Mouse (Mus musculus) limb, embryonic 14.5 days (tissue): ENCODE data around the gene Ppp1r10. TPM values are rescaled to one million over a fixed set of nuclear protein-coding genes. Genes with fewer than 3 reads are reported as not detected.

Source experiments
- ATAC-seq: fragments of 200-750 bp; cut with Nextera tagmentation; 2 replicates; pipeline ENCODE4 v1.8.0; 2017; ENCODE audit warnings: low read depth, moderate number of reproducible peaks, moderate TSS enrichment; ENCODE audit not compliant: low FRiP score
- DNase-seq: peaks from one replicate; pipeline ENCODE4 v3.0.0-alpha.2; 2015; ENCODE audit warnings: low spot score
- H3K27ac ChIP-seq: fragments of 300-500 bp; sonication (generic); replicated peaks from 2 replicates; pipeline ENCODE4 v1.5.1; 2014; ENCODE audit warnings: low read depth, mild to moderate bottlenecking, low read length, moderate library complexity, mixed read lengths
- H3K27me3 ChIP-seq: fragments of 300-500 bp; sonication (generic); 2 replicates; pipeline ENCODE4 v1.6.1; 2014; ENCODE audit warnings: low read length, mixed read lengths; ENCODE audit not compliant: control insufficient read depth, insufficient read depth
- H3K36me3 ChIP-seq: fragments of 300-500 bp; sonication (generic); 2 replicates; pipeline ENCODE4 v1.6.1; 2014; ENCODE audit warnings: mild to moderate bottlenecking, low read length, moderate library complexity, mixed read lengths; ENCODE audit not compliant: control insufficient read depth, insufficient read depth
- H3K4me1 ChIP-seq: fragments of 300-500 bp; sonication (generic); 2 replicates; pipeline ENCODE4 v1.6.1; 2014; ENCODE audit warnings: antibody characterized with exemption, low read length, mixed read lengths; ENCODE audit not compliant: control insufficient read depth, insufficient read depth
- H3K4me2 ChIP-seq: fragments of 300-500 bp; sonication (generic); replicated peaks from 2 replicates; pipeline ENCODE4 v1.6.1; 2014; ENCODE audit warnings: low read depth, mild to moderate bottlenecking, low read length, moderate library complexity; ENCODE audit not compliant: severe bottlenecking
- H3K4me3 ChIP-seq: fragments of 300-500 bp; sonication (generic); replicated peaks from 2 replicates; pipeline ENCODE4 v1.5.1; 2014; ENCODE audit warnings: low read length
- H3K9ac ChIP-seq: fragments of 300-500 bp; sonication (generic); 2 replicates; pipeline ENCODE4 v1.6.1; 2014; ENCODE audit warnings: mild to moderate bottlenecking, low read depth, low read length, moderate library complexity; ENCODE audit not compliant: severe bottlenecking
- H3K9me3 ChIP-seq: fragments of 300-500 bp; sonication (generic); 2 replicates; pipeline ENCODE4 v1.6.1; 2016; ENCODE audit warnings: low read length; ENCODE audit not compliant: control insufficient read depth
- POLR2A ChIP-seq: fragments of 200-500 bp; IDR thresholded peaks from 2 replicates; pipeline ENCODE4 v1.8.0; 2012; ENCODE audit warnings: inconsistent platforms, mild to moderate bottlenecking, moderate library complexity, borderline replicate concordance; ENCODE audit not compliant: insufficient read depth, insufficient read length; ENCODE audit errors: extremely low read depth
- WGBS: fragments of 180-500 bp; shearing (Covaris S2); extraction: QIAGEN DNeasy Blood & Tissue Kit; methylation state at CpG from one replicate; pipeline ENCODE4 v1.1.7; 2014; 5-methylcytosine and 5-hydroxymethylcytosine counted together
- polyA plus RNA-seq, 2 experiments: library from polyadenylated mRNA; depleted of rRNA in 1 of 2; stranded (reverse) in 1 of 2; unstranded in 1 of 2; fragments of >200 nt; fragmentation: Nextera tagmentation in 1 of 2; extraction: Ambion mirVana in 1 of 2; gene quantifications; 2 replicates each; pipeline versions ENCODE4 v1.2.1 to v1.2.3; 2012 to 2014

The Ppp1r10 gene
- polyA plus RNA-seq, 2 experiments, result 30.8 to 39.9 TPM

- Histone ChIP-seq H3K27me3 (no peaks in the 10 kb centered on the region), H3K27ac (peak overlapping the region; percentile 97), H3K9ac (peak overlapping the region; percentile 98), H3K4me3 (peak overlapping the region; percentile 74), H3K4me2 (peak overlapping the region; percentile 77), H3K9me3 (no peaks in the 10 kb centered on the region), H3K4me1 (peaks cover 17% of the 10 kb centered on the region), H3K36me3 (peaks cover 39% of the 10 kb centered on the region)
- 18% methylated on average over 7 of the region's 7 CpGs for WGBS
- DNase-seq (peak; percentile 99), ATAC-seq (peak; percentile 42; the same call in 1 of the 2 replicates)
- TF ChIP-seq POLR2A, result 0 out of 2 replicates have a peak, but pooled peaks have one; percentile 32
These were observed 3.0 kb downstream of the Ppp1r10 start for GRCm38 (mm10) chr17:35919060-35919715.

- peak overlapping the region; percentile 70; the same call in 1 of the 2 replicates for H3K27ac ChIP-seq
- peaks cover 17% of the 10 kb centered on the region for H3K4me1 ChIP-seq
- no peaks in the 10 kb centered on the region for H3K9me3 ChIP-seq
- peak overlapping the region; percentile 52 for H3K9ac ChIP-seq
- 44% methylated on average over 6 of the region's 6 CpGs for WGBS
- 0 out of 2 replicates have a peak, but pooled peaks have one; percentile 1 for TF ChIP-seq POLR2A
- no peaks in the 10 kb centered on the region for H3K27me3 ChIP-seq
- DNase-seq (no peak), ATAC-seq (no peak)
- peak overlapping the region; percentile 74; the same call in 1 of the 2 replicates for H3K4me3 ChIP-seq
- peak overlapping the region; percentile 77 for H3K4me2 ChIP-seq
- peaks cover 46% of the 10 kb centered on the region for H3K36me3 ChIP-seq
These were observed 3.6 kb downstream of the Ppp1r10 start for GRCm38 (mm10) chr17:35919864-35920301.

GRCm38 (mm10) chr17:35920384-35920783, 4.2 kb downstream of the Ppp1r10 start:
- Histone ChIP-seq H3K4me2 (peak overlapping the region; percentile 77; the same call in 1 of the 2 replicates), H3K9me3 (no peaks in the 10 kb centered on the region), H3K4me3 (no peak overlapping the region), H3K4me1 (peaks cover 14% of the 10 kb centered on the region), H3K27me3 (no peaks in the 10 kb centered on the region), H3K27ac (peak overlapping the region; percentile 70), H3K36me3 (peaks cover 51% of the 10 kb centered on the region), H3K9ac (no peak overlapping the region)
- no peak for DNase-seq
- TF ChIP-seq POLR2A, result 0 out of 2 replicates have a peak, but pooled peaks have one; percentile 22
- no peak for ATAC-seq
- 88% methylated on average over 1 of the region's 1 CpGs for WGBS

GRCm38 (mm10) chr17:35920862-35921562, 4.8 kb downstream of the Ppp1r10 start:
- peak overlapping the region; percentile 26; the same call in 1 of the 2 replicates for H3K27ac ChIP-seq

GRCm38 (mm10) chr17:35921710-35922109, 5.5 kb downstream of the Ppp1r10 start:
- no peak for ATAC-seq
- WGBS, result 82% methylated on average over 4 of the region's 4 CpGs
- peaks cover 63% of the 10 kb centered on the region for H3K36me3 ChIP-seq
- H3K27ac ChIP-seq, result no peak overlapping the region
- no peak for DNase-seq
- no peaks in the 10 kb centered on the region for H3K27me3 ChIP-seq
- no peak overlapping the region for H3K4me3 ChIP-seq
- H3K4me1 ChIP-seq, result peaks cover 11% of the 10 kb centered on the region
- no peaks in the 10 kb centered on the region for H3K9me3 ChIP-seq
- H3K9ac ChIP-seq, result no peak overlapping the region
- TF ChIP-seq POLR2A, result no peak
- no peak overlapping the region for H3K4me2 ChIP-seq

More at GRCm38 (mm10) chr17:35920862-35921562, 4.8 kb downstream of the Ppp1r10 start:
- Histone ChIP-seq H3K36me3 (peaks cover 56% of the 10 kb centered on the region), H3K27me3 (no peaks in the 10 kb centered on the region), H3K4me2 (no peak overlapping the region), H3K9me3 (no peaks in the 10 kb centered on the region), H3K9ac (no peak overlapping the region), H3K4me1 (peaks cover 11% of the 10 kb centered on the region), H3K4me3 (no peak overlapping the region)
- DNase-seq (peak; percentile 68), ATAC-seq (no peak)
- 74% methylated on average over 5 of the region's 5 CpGs for WGBS
- TF ChIP-seq POLR2A, result no peak
